Mouse (Mus musculus) kidney, embryonic 16.5 days (tissue): ENCODE results near the gene Rasgef1a. TPM values are rescaled to one million over a fixed set of nuclear protein-coding genes. Genes with fewer than 3 reads are reported as not detected.
A peak's percentile ranks its signal among the peaks of the same experiment; 100 is the strongest.

Experiments used
- ATAC-seq: fragments of 200-750 bp; cut with Nextera tagmentation; 2 replicates; pipeline ENCODE4 v1.8.0; 2017; ENCODE audit warnings: moderate TSS enrichment; ENCODE audit not compliant: low FRiP score, low TSS enrichment
- H3K27ac ChIP-seq: fragments of 300-500 bp; sonication (generic); 2 replicates; pipeline ENCODE4 v1.5.1; 2014; ENCODE audit warnings: low read length
- H3K27me3 ChIP-seq: fragments of 300-500 bp; sonication (generic); 2 replicates; pipeline ENCODE4 v1.6.1; 2014; ENCODE audit warnings: low read length, control low read depth, mixed read lengths; ENCODE audit not compliant: insufficient read depth
- H3K36me3 ChIP-seq: fragments of 300-500 bp; sonication (generic); 2 replicates; pipeline ENCODE4 v1.6.1; 2014; ENCODE audit warnings: low read length, control low read depth, mixed read lengths; ENCODE audit not compliant: insufficient read depth
- H3K4me1 ChIP-seq: fragments of 300-500 bp; sonication (generic); 2 replicates; pipeline ENCODE4 v1.6.1; 2014; ENCODE audit warnings: low read length, control low read depth, mixed read lengths; ENCODE audit not compliant: insufficient read depth
- H3K4me2 ChIP-seq: fragments of 300-500 bp; sonication (generic); replicated peaks from 2 replicates; pipeline ENCODE4 v1.6.1; 2014; ENCODE audit warnings: low read depth, low read length
- H3K4me3 ChIP-seq: fragments of 300-500 bp; sonication (generic); 2 replicates; pipeline ENCODE4 v1.5.1; 2014; ENCODE audit warnings: mild to moderate bottlenecking, low read length
- H3K9ac ChIP-seq: fragments of 300-500 bp; sonication (generic); replicated peaks from 2 replicates; pipeline ENCODE4 v1.6.1; 2014; ENCODE audit warnings: low read length
- H3K9me3 ChIP-seq: fragments of 300-500 bp; sonication (generic); 2 replicates; pipeline ENCODE4 v1.6.1; 2016; ENCODE audit warnings: low read length, control low read depth
- WGBS: fragments of 180-500 bp; shearing (Covaris S2); extraction: QIAGEN DNeasy Blood & Tissue Kit; methylation state at CpG from one replicate; pipeline ENCODE4 v1.1.7; 2014; 5-methylcytosine and 5-hydroxymethylcytosine counted together
- polyA plus RNA-seq: library from polyadenylated mRNA; unstranded; fragments of >200 nt; fragmentation: Nextera tagmentation; extraction: Ambion mirVana; gene quantifications from 2 replicates; pipeline ENCODE4 v1.2.1, GENCODE M21; 2015

Rasgef1a gene
- polyA plus RNA-seq, 1 experiment from 2014 or later: 1.5 TPM

DNA sequence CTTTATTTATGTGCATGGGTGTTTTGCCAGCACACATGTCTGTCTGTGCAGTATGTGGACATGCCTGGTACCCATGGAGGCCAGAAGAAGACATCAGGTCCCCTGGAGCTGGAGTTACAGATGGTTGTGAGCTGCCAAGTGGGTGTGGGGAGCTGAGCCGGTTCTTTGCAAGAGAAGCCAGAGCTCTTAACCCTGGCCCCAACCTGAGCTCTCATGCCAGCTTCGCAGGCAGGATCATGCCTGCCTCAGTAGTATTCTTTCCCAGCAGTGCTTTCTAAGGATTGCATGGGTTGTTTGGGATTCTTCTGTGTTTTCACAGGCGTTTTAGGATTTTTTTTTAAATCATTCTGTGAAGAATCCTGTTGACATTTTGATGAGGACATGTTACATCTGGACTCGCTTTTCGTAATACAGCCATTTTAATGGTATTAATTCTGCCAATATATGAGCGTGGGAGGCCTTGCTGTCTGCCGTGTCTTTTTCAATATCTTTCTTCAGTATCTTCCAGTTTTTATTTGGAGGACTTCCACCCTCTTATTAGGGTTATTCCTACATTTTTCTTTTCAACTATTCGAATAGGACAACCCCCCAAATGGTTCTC lies 86.6 kb downstream of the Rasgef1a start:
- H3K27me3 ChIP-seq: no peaks in the 10 kb centered on the region
- no peak overlapping the region for H3K4me3 ChIP-seq
- ATAC-seq: peak; percentile 54; the same call in 1 of the 2 replicates
- no peak overlapping the region for H3K4me2 ChIP-seq
- H3K36me3 ChIP-seq: no peaks in the 10 kb centered on the region
- H3K9ac ChIP-seq: no peak overlapping the region
- 38% methylated on average over 8 of the region's 8 CpGs for WGBS
- peak overlapping the region; percentile 79 for H3K27ac ChIP-seq
- no peaks in the 10 kb centered on the region for H3K9me3 ChIP-seq
- no peaks in the 10 kb centered on the region for H3K4me1 ChIP-seq

DNA sequence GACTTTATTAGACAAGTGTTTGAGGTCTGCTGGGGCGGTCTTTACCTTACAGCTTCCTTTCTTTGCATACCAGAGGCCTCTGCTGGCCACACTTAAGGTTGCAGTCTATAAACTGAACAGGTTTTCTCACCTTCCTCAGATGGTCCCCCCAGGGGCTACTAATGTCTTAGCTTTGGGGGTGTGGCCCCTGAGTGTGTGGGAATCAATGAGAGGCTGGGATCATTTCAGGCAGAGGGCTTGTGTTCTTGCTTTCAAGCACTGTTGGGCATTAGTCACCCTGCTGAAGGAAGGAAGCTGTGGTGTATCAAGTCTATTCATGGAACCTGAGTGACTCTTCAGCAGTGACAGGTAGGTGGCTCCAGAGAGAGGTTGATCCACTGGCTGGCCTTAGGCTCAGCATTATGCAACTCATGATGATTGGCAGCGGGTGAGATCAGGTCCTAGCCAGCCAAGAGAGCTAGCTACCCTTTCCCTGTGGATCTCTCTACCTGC lies 88.1 kb downstream of the Rasgef1a start:
- peak; percentile 39; the same call in 1 of the 2 replicates for ATAC-seq

DNA sequence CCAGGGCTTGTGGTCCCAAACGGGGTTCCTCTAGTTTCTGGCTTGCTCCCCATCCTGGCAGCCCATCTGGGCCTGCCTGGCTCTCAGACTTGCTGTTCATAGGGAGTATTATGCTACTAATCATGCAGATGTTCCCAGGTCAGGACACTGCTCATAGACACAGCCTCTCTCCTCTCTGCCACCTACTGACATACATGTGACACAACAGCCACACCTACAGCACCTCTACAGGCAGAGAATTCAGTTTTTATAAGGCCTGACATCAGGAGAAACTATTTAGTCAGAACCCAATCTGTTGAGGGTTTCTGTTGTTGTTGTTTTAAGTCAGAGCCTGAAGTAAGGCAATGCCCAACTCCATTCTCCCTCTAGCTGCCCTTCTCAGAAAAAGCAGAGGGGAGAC lies 100.6 kb downstream of the Rasgef1a start:
- peaks cover 7% of the 10 kb centered on the region; the same call in 1 of the 2 replicates for H3K36me3 ChIP-seq
- ATAC-seq: no peak
- H3K4me3 ChIP-seq: no peak overlapping the region
- H3K4me1 ChIP-seq: no peaks in the 10 kb centered on the region
- H3K4me2 ChIP-seq: no peak overlapping the region
- H3K27ac ChIP-seq: no peak overlapping the region
- no peaks in the 10 kb centered on the region for H3K27me3 ChIP-seq
- no peaks in the 10 kb centered on the region for H3K9me3 ChIP-seq
- WGBS: 79% methylated on average over 1 of the region's 1 CpGs
- no peak overlapping the region for H3K9ac ChIP-seq

More for the DNA sequence above, 88.1 kb downstream of the Rasgef1a start:
- H3K36me3 ChIP-seq: no peaks in the 10 kb centered on the region
- no peaks in the 10 kb centered on the region for H3K9me3 ChIP-seq
- no peak overlapping the region for H3K27ac ChIP-seq
- H3K4me2 ChIP-seq: no peak overlapping the region
- no peak overlapping the region for H3K9ac ChIP-seq
- H3K27me3 ChIP-seq: no peaks in the 10 kb centered on the region
- WGBS: 43% methylated on average over 2 of the region's 2 CpGs
- no peak overlapping the region for H3K4me3 ChIP-seq
- H3K4me1 ChIP-seq: no peaks in the 10 kb centered on the region

DNA sequence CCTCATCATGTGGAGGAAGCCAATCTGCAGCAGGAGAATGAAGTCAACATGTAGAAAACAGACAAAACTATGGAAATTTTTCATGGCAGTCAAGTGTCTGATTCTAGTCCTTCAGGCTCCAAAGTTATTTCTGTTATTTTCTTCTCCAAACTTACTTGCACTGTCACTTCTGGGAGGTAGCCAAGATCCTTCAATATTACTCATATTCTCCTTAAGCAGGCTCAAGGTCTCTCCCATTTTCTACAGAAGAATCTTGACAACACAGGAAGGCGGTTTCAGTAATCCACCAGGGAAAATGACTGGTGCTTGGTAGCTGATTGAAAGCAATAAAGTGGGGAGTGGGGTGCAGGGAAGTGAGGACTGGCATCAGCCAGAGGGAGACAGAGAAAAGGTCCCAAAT lies 111.5 kb downstream of the Rasgef1a start:
- Histone ChIP-seq H3K27ac (no peak overlapping the region), H3K9ac (no peak overlapping the region), H3K27me3 (no peaks in the 10 kb centered on the region), H3K4me2 (no peak overlapping the region), H3K9me3 (no peaks in the 10 kb centered on the region), H3K4me3 (no peak overlapping the region), H3K36me3 (peaks cover 10% of the 10 kb centered on the region), H3K4me1 (peaks cover 6% of the 10 kb centered on the region; the same call in 1 of the 2 replicates)
- ATAC-seq: no peak
- 81% methylated on average over 1 of the region's 1 CpGs for WGBS

DNA sequence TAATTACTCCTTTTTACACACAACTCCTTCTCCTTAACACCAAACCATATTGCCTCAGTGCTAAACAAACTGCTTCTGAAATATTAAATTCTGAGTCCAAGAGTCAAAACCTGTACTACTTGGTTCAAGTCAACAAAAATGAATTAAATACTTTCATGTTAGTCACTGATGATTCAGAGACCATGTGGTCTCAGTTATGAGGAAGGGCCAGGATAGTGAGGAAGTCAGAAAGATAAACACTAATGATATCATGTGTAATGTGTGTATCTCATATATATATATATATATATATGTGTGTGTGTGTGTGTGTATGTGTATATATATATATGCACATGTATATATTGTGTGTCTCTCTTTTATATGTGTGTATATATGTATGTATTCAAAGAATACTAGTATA lies 115.3 kb downstream of the Rasgef1a start:
- Histone ChIP-seq H3K4me1 (0 out of 2 replicates have a peak, but pooled peaks cover 3% of the 10 kb centered on the region), H3K4me2 (no peak overlapping the region), H3K9ac (no peak overlapping the region), H3K27me3 (no peaks in the 10 kb centered on the region), H3K36me3 (peaks cover 10% of the 10 kb centered on the region), H3K9me3 (no peaks in the 10 kb centered on the region), H3K27ac (no peak overlapping the region), H3K4me3 (no peak overlapping the region)
- ATAC-seq: no peak

DNA sequence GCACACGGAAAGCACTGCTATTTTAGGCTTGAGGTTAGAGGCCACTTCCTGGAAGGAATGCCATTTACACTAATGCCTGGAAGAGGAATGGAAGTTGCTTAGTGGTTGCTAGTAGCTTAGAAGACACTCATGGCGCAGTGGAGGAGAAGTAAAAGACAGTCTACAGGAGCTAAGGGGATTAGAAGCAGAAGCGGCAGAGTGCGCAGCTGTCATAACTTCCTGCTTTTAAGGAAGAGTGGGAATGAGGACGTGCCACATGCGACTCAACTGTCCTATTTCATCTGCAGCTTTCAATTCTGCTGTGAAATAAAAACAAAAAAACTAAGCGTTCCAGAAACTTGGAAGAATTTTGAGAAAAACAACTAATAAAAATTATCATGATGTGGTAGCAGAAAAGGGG lies 116.0 kb downstream of the Rasgef1a start:
- peaks cover 10% of the 10 kb centered on the region for H3K36me3 ChIP-seq
- 77% methylated on average over 7 of the region's 7 CpGs for WGBS
- H3K4me1 ChIP-seq: 0 out of 2 replicates have a peak, but pooled peaks cover 3% of the 10 kb centered on the region
- H3K4me3 ChIP-seq: no peak overlapping the region
- H3K9ac ChIP-seq: no peak overlapping the region
- no peak for ATAC-seq
- H3K27ac ChIP-seq: no peak overlapping the region
- no peak overlapping the region for H3K4me2 ChIP-seq
- no peaks in the 10 kb centered on the region for H3K27me3 ChIP-seq
- no peaks in the 10 kb centered on the region for H3K9me3 ChIP-seq

DNA sequence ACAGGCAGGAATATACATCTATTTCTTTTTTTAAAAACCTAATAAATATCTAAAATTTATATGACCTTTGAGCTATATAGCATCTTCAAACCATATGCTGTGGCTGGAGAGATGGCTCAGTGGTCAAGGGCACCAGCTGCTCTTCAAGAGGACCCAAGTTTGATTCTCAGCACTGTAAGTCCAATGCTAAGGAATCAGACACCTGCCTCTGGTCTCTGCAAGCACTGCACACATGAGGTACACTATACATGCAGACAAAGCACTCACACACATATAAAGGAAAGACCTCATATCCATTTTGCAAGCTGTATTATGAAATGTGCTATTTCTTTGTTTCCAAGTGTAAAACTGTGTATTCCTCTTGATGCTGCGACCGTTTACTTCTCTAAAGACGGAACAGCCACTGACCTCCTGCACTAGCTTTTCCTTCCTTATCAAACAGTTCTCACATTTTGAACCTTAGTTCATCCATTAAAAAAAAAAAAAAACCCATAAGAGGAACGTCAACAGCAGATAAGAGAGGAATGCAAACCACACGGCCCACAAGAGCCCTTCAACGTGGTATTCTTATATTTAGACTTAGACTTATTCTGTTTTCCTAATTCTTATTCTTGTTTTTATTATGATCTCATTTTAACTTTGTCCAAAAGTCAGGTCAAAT lies 116.7 kb downstream of the Rasgef1a start:
- H3K27ac ChIP-seq: no peak overlapping the region
- no peak overlapping the region for H3K9ac ChIP-seq
- H3K9me3 ChIP-seq: no peaks in the 10 kb centered on the region
- ATAC-seq: no peak
- H3K4me2 ChIP-seq: no peak overlapping the region
- H3K36me3 ChIP-seq: peaks cover 5% of the 10 kb centered on the region
- H3K4me1 ChIP-seq: 0 out of 2 replicates have a peak, but pooled peaks cover 3% of the 10 kb centered on the region
- H3K27me3 ChIP-seq: no peaks in the 10 kb centered on the region
- WGBS: 66% methylated on average over 6 of the region's 6 CpGs
- H3K4me3 ChIP-seq: no peak overlapping the region

DNA sequence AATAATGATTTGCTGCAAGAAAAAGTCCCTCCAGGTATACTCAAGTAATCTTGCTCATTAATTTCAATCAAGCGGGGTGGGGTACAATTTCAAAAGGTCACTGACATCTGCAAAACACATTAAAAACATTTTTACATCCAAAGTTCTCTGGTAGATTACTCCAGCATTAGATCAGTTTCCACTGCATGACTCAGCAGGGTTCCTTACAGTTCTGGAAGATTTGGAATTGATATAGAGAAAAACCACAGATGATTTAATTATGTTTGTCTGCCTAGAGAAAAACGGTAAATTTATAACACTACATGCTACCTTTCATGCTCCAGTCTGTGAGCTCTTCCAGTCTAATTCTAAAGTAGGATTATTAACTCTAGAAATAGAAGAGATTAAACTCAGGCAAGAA lies 118.8 kb downstream of the Rasgef1a start:
- H3K9ac ChIP-seq: no peak overlapping the region
- peaks cover 2% of the 10 kb centered on the region; the same call in 1 of the 2 replicates for H3K36me3 ChIP-seq
- H3K4me3 ChIP-seq: no peak overlapping the region
- ATAC-seq: no peak
- WGBS: 76% methylated on average over 2 of the region's 2 CpGs
- H3K27ac ChIP-seq: no peak overlapping the region
- H3K27me3 ChIP-seq: no peaks in the 10 kb centered on the region
- no peaks in the 10 kb centered on the region for H3K9me3 ChIP-seq
- 0 out of 2 replicates have a peak, but pooled peaks cover 3% of the 10 kb centered on the region for H3K4me1 ChIP-seq
- no peak overlapping the region for H3K4me2 ChIP-seq

DNA sequence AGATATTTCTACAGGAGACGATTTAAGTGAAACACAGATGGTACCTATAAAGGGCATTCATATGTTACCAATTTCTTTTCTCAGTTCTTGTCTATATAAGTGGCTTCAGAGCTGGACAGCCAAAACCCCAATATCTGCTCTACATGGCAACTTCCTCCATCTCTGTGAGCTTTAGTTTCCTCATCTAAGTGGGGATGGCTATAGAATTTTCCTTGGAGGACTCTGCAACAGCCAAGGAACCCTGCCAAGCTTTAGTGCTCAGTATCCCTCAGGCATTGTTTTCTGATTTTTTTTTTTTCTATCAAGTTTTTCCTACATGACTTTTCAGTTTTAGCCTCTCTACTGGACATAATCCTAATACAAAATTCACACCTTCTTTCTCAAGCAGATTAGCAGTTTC lies 123.2 kb downstream of the Rasgef1a start:
- H3K9ac ChIP-seq: no peak overlapping the region
- peaks cover 4% of the 10 kb centered on the region; the same call in 1 of the 2 replicates for H3K4me1 ChIP-seq
- H3K27ac ChIP-seq: no peak overlapping the region
- no peaks in the 10 kb centered on the region for H3K36me3 ChIP-seq
- 88% methylated on average over 1 of the region's 1 CpGs for WGBS
- no peaks in the 10 kb centered on the region for H3K27me3 ChIP-seq
- H3K9me3 ChIP-seq: no peaks in the 10 kb centered on the region
- no peak for ATAC-seq
- H3K4me2 ChIP-seq: no peak overlapping the region
- no peak overlapping the region for H3K4me3 ChIP-seq

DNA sequence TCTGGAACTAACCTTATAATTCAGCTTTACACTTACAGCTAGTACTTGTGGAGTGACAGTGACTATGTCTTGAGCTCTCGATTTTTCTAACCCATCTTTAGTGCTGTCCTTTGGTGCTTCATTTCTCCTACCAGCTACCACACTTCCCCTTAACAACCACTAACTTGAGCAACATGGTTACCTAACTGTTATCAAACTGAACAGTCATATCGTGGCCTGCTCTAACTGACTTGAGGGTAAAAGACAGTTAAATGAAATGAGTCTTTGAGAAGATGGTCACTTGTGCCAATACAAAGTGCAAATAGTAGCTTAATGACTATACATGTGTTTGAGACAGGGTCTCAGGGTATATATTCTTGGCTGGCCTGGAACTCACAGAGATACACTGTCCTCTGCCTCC lies 125.9 kb downstream of the Rasgef1a start:
- no peaks in the 10 kb centered on the region for H3K27me3 ChIP-seq
- no peak overlapping the region for H3K4me2 ChIP-seq
- 90% methylated on average over 2 of the region's 2 CpGs for WGBS

More for the DNA sequence above, 125.9 kb downstream of the Rasgef1a start:
- Histone ChIP-seq H3K27ac (no peak overlapping the region), H3K9me3 (no peaks in the 10 kb centered on the region), H3K9ac (no peak overlapping the region), H3K36me3 (no peaks in the 10 kb centered on the region), H3K4me3 (no peak overlapping the region), H3K4me1 (peaks cover 4% of the 10 kb centered on the region; the same call in 1 of the 2 replicates)
- ATAC-seq: no peak
